Mouse (Mus musculus): Measurements from ENCODE around the gene Tppp2. TPM values are rescaled to one million over a fixed set of nuclear protein-coding genes. Genes with fewer than 3 reads are reported as not detected.
A peak's percentile ranks its signal among the peaks of the same experiment; 100 is the strongest.

The Tppp2 gene
- polyA plus RNA-seq, 1 experiment = not detected

DNA sequence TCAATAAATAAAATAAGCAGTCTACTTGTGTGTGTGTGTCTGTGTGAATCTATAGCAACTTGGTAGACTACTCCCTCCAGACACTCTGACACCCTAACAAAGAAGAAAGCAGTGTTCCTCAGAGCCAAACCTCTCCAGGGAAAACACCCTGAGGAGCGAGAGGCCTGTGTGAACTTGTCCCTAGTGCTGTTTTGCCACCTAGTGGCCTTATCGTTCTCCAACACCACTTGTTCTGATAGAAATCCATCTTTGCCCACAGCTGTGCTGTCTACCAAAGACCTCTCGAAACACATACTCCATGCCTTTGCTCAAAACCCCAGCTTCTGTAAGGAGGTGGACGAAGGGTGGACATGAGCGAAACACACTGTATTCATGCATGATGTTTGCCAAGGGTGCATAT lies 12.6 kb downstream of the Tppp2 start:
- no peak overlapping the region for H3K27ac ChIP-seq (ENCODE audit: insufficient read depth, low read length)
- no peaks in the 10 kb centered on the region for H3K27me3 ChIP-seq (ENCODE audit: control insufficient read depth, insufficient read depth, low read length)
- WGBS = 45% methylated on average over 5 of the region's 5 CpGs
- H3K4me1 ChIP-seq (ENCODE audit: control insufficient read depth, insufficient read depth, insufficient read length) = no peaks in the 10 kb centered on the region
- DNase-seq (ENCODE audit: low read depth in 1 of 2, low spot score in 2 of 2) = no peak
- no peak overlapping the region for H3K4me3 ChIP-seq (ENCODE audit: extremely low read depth, insufficient read depth, insufficient read length)
- H3K36me3 ChIP-seq (ENCODE audit: control insufficient read depth, insufficient read depth, low read length) = no peaks in the 10 kb centered on the region
- no peak for TF ChIP-seq POLR2A (IDR thresholded peaks at IDR 0.05; ENCODE audit: low read depth, low read length)
- TF ChIP-seq CTCF (IDR thresholded peaks at IDR 0.05; ENCODE audit: extremely low read depth, insufficient read depth, insufficient read length, insufficient replicate concordance) = peak; percentile 20; the same call in 1 of the 2 replicates

DNA sequence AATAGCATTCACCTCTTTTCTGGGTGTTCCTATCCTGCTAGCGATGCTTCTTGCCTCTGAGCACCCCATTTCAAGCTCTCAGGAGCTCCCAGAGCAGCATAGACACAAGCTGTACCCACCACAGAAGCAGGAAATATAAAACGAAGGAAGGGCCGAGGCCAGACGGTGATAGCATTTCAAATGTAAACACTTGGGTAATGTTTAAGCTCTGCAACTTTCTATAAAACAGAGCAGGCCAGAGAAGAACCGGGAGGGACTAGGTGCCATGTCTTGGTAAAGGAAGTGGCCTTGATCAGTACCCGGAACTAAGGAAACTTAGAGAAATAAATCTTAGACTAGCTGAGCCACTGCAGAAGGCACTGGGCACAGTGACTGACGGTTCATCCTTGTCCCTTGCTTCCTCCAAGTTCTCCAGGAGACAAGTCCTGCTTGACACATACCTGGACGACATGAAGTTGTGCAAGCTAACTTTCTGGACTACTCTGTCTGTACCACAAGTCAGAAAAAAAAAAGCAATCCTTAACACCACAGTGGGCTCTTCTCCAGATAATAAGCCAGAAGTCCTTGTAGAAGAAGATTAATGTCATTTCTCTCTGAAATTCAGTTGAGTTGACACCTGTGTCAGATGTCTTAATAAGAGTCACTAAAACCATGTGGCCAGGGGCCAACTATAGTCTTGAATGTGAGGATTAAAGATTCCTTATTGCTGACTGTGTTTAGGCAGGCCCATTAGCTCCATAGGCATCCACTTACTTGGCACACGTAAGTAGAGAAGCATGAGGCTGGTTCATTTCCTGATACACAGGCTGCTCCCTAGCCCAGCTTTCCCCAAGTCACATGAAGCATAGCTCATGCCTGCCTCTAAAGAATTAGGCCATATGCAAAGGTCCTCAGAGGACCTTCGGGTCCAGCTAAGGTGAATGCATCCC lies 14.1 kb downstream of the Tppp2 start:
- Histone ChIP-seq H3K27me3 (ENCODE audit: control insufficient read depth, insufficient read depth, low read length) (no peaks in the 10 kb centered on the region), H3K4me1 (ENCODE audit: control insufficient read depth, insufficient read depth, insufficient read length) (no peaks in the 10 kb centered on the region), H3K36me3 (ENCODE audit: control insufficient read depth, insufficient read depth, low read length) (no peaks in the 10 kb centered on the region), H3K27ac (ENCODE audit: insufficient read depth, low read length) (no peak overlapping the region), H3K4me3 (ENCODE audit: extremely low read depth, insufficient read depth, insufficient read length) (no peak overlapping the region)
- no peak for DNase-seq (ENCODE audit: low read depth in 1 of 2, low spot score in 2 of 2)
- WGBS = 65% methylated on average over 10 of the region's 10 CpGs
- TF ChIP-seq CTCF (IDR thresholded peaks at IDR 0.05; ENCODE audit: extremely low read depth, insufficient read depth, insufficient read length, insufficient replicate concordance) (no peak), POLR2A (IDR thresholded peaks at IDR 0.05; ENCODE audit: low read depth, low read length) (no peak)

DNA sequence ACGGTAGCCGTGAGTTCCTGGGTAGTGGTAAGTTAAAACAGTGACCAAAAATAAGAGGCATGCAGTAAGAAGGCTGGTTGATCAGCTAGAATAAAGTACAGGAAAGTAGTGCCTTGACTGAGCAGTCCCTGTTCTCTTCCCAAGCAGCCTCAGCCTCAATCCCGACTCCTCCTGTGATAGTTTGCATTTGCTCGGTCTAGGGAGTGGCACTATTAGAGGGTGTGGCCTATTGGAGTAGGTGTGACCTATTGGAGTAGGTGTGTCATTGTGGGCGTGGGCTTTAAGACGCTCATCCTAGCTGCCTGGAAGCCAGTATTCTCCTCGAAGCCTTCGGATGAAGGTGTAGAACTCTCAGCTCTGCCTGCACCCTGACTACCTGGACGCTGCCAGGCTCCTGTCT lies 20.8 kb downstream of the Tppp2 start:
- Histone ChIP-seq H3K4me3 (ENCODE audit: extremely low read depth, insufficient read depth, insufficient read length) (no peak overlapping the region), H3K27me3 (ENCODE audit: control insufficient read depth, insufficient read depth, low read length) (no peaks in the 10 kb centered on the region; the same call in 1 of the 2 replicates), H3K36me3 (ENCODE audit: control insufficient read depth, insufficient read depth, low read length) (no peaks in the 10 kb centered on the region), H3K4me1 (ENCODE audit: control insufficient read depth, insufficient read depth, insufficient read length) (no peaks in the 10 kb centered on the region), H3K27ac (ENCODE audit: insufficient read depth, low read length) (no peak overlapping the region)
- no peak for DNase-seq (ENCODE audit: low read depth in 1 of 2, low spot score in 2 of 2)
- WGBS = 92% methylated on average over 9 of the region's 9 CpGs
- TF ChIP-seq CTCF (IDR thresholded peaks at IDR 0.05; ENCODE audit: extremely low read depth, insufficient read depth, insufficient read length, insufficient replicate concordance) (no peak), POLR2A (IDR thresholded peaks at IDR 0.05; ENCODE audit: low read depth, low read length) (no peak)

GRCm38 (mm10) chr14:51940944-51941560 lies 22.8 kb downstream of the Tppp2 start:
- Histone ChIP-seq H3K4me3 (ENCODE audit: extremely low read depth, insufficient read depth, insufficient read length) (no peak overlapping the region), H3K4me1 (ENCODE audit: control insufficient read depth, insufficient read depth, insufficient read length) (no peaks in the 10 kb centered on the region), H3K27me3 (ENCODE audit: control insufficient read depth, insufficient read depth, low read length) (no peaks in the 10 kb centered on the region; the same call in 1 of the 2 replicates), H3K27ac (ENCODE audit: insufficient read depth, low read length) (no peak overlapping the region), H3K36me3 (ENCODE audit: control insufficient read depth, insufficient read depth, low read length) (no peaks in the 10 kb centered on the region)
- no peak for DNase-seq (ENCODE audit: low read depth in 1 of 2, low spot score in 2 of 2)
- no peak for TF ChIP-seq CTCF (IDR thresholded peaks at IDR 0.05; ENCODE audit: extremely low read depth, insufficient read depth, insufficient read length, insufficient replicate concordance)
- TF ChIP-seq POLR2A (IDR thresholded peaks at IDR 0.05; ENCODE audit: low read depth, low read length) = no peak
- 49% methylated on average over 8 of the region's 8 CpGs for WGBS

GRCm38 (mm10) chr14:51941577-51941976 lies 23.4 kb downstream of the Tppp2 start:
- Histone ChIP-seq H3K4me3 (ENCODE audit: extremely low read depth, insufficient read depth, insufficient read length) (no peak overlapping the region), H3K27me3 (ENCODE audit: control insufficient read depth, insufficient read depth, low read length) (no peaks in the 10 kb centered on the region; the same call in 1 of the 2 replicates), H3K4me1 (ENCODE audit: control insufficient read depth, insufficient read depth, insufficient read length) (no peaks in the 10 kb centered on the region), H3K27ac (ENCODE audit: insufficient read depth, low read length) (no peak overlapping the region), H3K36me3 (ENCODE audit: control insufficient read depth, insufficient read depth, low read length) (no peaks in the 10 kb centered on the region)
- DNase-seq (ENCODE audit: low read depth in 1 of 2, low spot score in 2 of 2) = no peak
- TF ChIP-seq POLR2A (IDR thresholded peaks at IDR 0.05; ENCODE audit: low read depth, low read length) (no peak), CTCF (IDR thresholded peaks at IDR 0.05; ENCODE audit: extremely low read depth, insufficient read depth, insufficient read length, insufficient replicate concordance) (no peak)
- WGBS = 75% methylated on average over 9 of the region's 9 CpGs

DNA sequence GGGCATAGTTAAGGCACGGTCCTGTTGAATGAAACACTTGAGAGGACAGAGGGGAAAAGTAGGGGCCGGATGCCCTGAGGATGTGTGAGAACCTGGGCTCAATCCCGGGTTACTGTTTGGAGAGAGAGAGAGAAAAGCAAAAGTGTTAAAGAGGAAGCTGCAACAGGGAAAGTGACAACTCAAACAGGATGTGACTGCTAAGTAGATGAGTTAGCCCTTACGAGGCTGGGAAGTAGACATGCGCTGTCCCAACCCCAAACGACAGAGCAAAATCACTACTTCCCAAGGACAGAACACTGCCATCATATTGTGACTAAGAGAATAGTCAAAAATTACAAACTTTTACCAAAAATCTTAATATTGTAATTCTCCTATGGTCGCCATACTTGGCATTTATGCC lies 24.0 kb downstream of the Tppp2 start:
- no peak for DNase-seq (ENCODE audit: low read depth in 1 of 2, low spot score in 2 of 2)
- H3K4me3 ChIP-seq (ENCODE audit: extremely low read depth, insufficient read depth, insufficient read length) = no peak overlapping the region
- H3K27me3 ChIP-seq (ENCODE audit: control insufficient read depth, insufficient read depth, low read length) = no peaks in the 10 kb centered on the region; the same call in 1 of the 2 replicates
- no peaks in the 10 kb centered on the region for H3K4me1 ChIP-seq (ENCODE audit: control insufficient read depth, insufficient read depth, insufficient read length)
- H3K27ac ChIP-seq (ENCODE audit: insufficient read depth, low read length) = no peak overlapping the region
- no peaks in the 10 kb centered on the region for H3K36me3 ChIP-seq (ENCODE audit: control insufficient read depth, insufficient read depth, low read length)
- no peak for TF ChIP-seq CTCF (IDR thresholded peaks at IDR 0.05; ENCODE audit: extremely low read depth, insufficient read depth, insufficient read length, insufficient replicate concordance)
- TF ChIP-seq POLR2A (IDR thresholded peaks at IDR 0.05; ENCODE audit: low read depth, low read length) = no peak
- 39% methylated on average over 7 of the region's 7 CpGs for WGBS

Data from spleen, adult 2 months (tissue).